Mouse (Mus musculus) ES-E14 (cell line): Measurements from ENCODE around the gene Cfap69. TPM values are rescaled to one million over a fixed set of nuclear protein-coding genes. Genes with fewer than 3 reads are reported as not detected.

Source experiments
- DNase-seq: peaks from one replicate; pipeline ENCODE4 v3.0.0-alpha.2; 2013; ENCODE audit warnings: low read depth, low spot score
- H3K27ac ChIP-seq: 2 replicates; pipeline ENCODE4 v1.5.1; 2012; ENCODE audit warnings: low read depth, mild to moderate bottlenecking, low read length, moderate library complexity, mixed read lengths; ENCODE audit not compliant: poor library complexity, insufficient read depth, severe bottlenecking
- H3K36me3 ChIP-seq: 2 replicates; pipeline ENCODE4 v1.6.1; 2012; ENCODE audit warnings: mild to moderate bottlenecking, low read length, moderate library complexity, mixed read lengths; ENCODE audit not compliant: control insufficient read depth, poor library complexity, insufficient read depth, severe bottlenecking
- H3K4me1 ChIP-seq, 2 experiments: fragments of 150-350 bp in 1 of 2; sonication (generic) in 1 of 2; 2 replicates each; pipeline ENCODE4 v1.6.1; 2012; ENCODE audit warnings: low read length in 2 of 2, mild to moderate bottlenecking in 1 of 2, mixed read lengths in 1 of 2; ENCODE audit not compliant: control insufficient read depth in 2 of 2, insufficient read depth in 2 of 2, poor library complexity in 1 of 2
- H3K4me3 ChIP-seq, 2 experiments: fragments of 150-350 bp in 1 of 2; sonication (generic) in 1 of 2; 2 replicates each; pipeline ENCODE4 v1.5.1; 2012; ENCODE audit warnings: low read length in 2 of 2, low read depth in 1 of 2, mild to moderate bottlenecking in 1 of 2, mixed read lengths in 1 of 2; ENCODE audit not compliant: insufficient read depth in 1 of 2, poor library complexity in 1 of 2, severe bottlenecking in 1 of 2
- H3K9ac ChIP-seq: 2 replicates; pipeline ENCODE4 v1.6.1; 2012; ENCODE audit warnings: low read depth, mild to moderate bottlenecking, low read length, mixed read lengths; ENCODE audit not compliant: poor library complexity, insufficient read depth, severe bottlenecking
- H3K9me3 ChIP-seq: fragments of 150-350 bp; sonication (generic); 2 replicates; pipeline ENCODE4 v1.6.1; 2012; ENCODE audit warnings: low read depth, mild to moderate bottlenecking, low read length; ENCODE audit not compliant: control insufficient read depth, insufficient read depth
- CHD2 ChIP-seq: IDR thresholded peaks from 2 replicates; pipeline ENCODE4 v1.6.1; 2014; ENCODE audit warnings: mild to moderate bottlenecking, low read depth, low read length, inconsistent platforms
- HCFC1 ChIP-seq: IDR thresholded peaks from 2 replicates; pipeline ENCODE4 v1.6.1; 2012; ENCODE audit warnings: low read length, inconsistent platforms, borderline replicate concordance; ENCODE audit not compliant: insufficient read depth
- MAFK ChIP-seq: IDR thresholded peaks from 2 replicates; pipeline ENCODE4 v1.6.1; 2014; ENCODE audit warnings: mild to moderate bottlenecking, low read depth, low read length, inconsistent platforms; ENCODE audit not compliant: insufficient read depth
- ZC3H11A ChIP-seq: IDR thresholded peaks from 2 replicates; pipeline ENCODE4 v1.6.1; 2012; ENCODE audit warnings: low read depth, mild to moderate bottlenecking, inconsistent platforms, low read length, borderline replicate concordance
- ZNF384 ChIP-seq: IDR thresholded peaks from 2 replicates; pipeline ENCODE4 v1.6.1; 2012; ENCODE audit warnings: low read depth, low read length, inconsistent platforms
- in situ Hi-C, 2 experiments: fragments of 600-800 bp; cut with MboI; formaldehyde crosslinking; loops; one replicate each; pipeline ENCODE4 v1.15.1; 2025; ENCODE audit warnings: low sequenced_read_pairs in 2 of 2, inconsistent platforms in 1 of 2; ENCODE audit not compliant: unreplicated experiment in 2 of 2
- total RNA-seq: library from RNA; depleted of rRNA; stranded (reverse); fragments of 300-350 nt; gene quantifications from 2 replicates; pipeline ENCODE4 v1.2.3, GENCODE M21; 2012

The Cfap69 gene
- total RNA-seq, 1 experiment, result 4.6 TPM

GRCm38 (mm10) chr5:5700386-5700785 is 36.3 kb upstream of the Cfap69 start:
- Histone ChIP-seq H3K4me1 (peaks cover 9 to 10% of the 10 kb centered on the region in 2 experiments; a peak in 3 of 4 replicates), H3K27ac (no peak overlapping the region; the same call in 1 of the 2 replicates), H3K36me3 (no peaks in the 10 kb centered on the region), H3K4me3 (no peak overlapping the region), H3K9ac (no peak overlapping the region), H3K9me3 (no peaks in the 10 kb centered on the region)
- no peak for TF ChIP-seq ZNF384
- no peak for TF ChIP-seq ZC3H11A
- TF ChIP-seq MAFK, result no peak
- no peak for TF ChIP-seq HCFC1
- DNase-seq, result no peak
- in situ Hi-C loops, result no loop called here

- H3K9me3 ChIP-seq, result no peaks in the 10 kb centered on the region
- H3K4me3 ChIP-seq, result no peak overlapping the region
- peaks cover 8 to 9% of the 10 kb centered on the region in 2 experiments; a peak in 3 of 4 replicates for H3K4me1 ChIP-seq
- 0 out of 2 replicates have a peak, but pooled peaks have one; percentile 9 for TF ChIP-seq MAFK
- no peak for TF ChIP-seq ZC3H11A
- no peak for TF ChIP-seq ZNF384
- no peaks in the 10 kb centered on the region for H3K36me3 ChIP-seq
- H3K9ac ChIP-seq, result no peak overlapping the region
- DNase-seq, result peak; percentile 46
- H3K27ac ChIP-seq, result peak overlapping the region; percentile 84; the same call in 1 of the 2 replicates
- in situ Hi-C loops, result no loop called here
These were observed 34.8 kb upstream of the Cfap69 start for GRCm38 (mm10) chr5:5698830-5699229.

- H3K4me3 ChIP-seq, result no peak overlapping the region
- no peaks in the 10 kb centered on the region for H3K9me3 ChIP-seq
- H3K27ac ChIP-seq, result no peak overlapping the region
- DNase-seq, result no peak
- TF ChIP-seq ZC3H11A (no peak), MAFK (no peak), CHD2 (no peak), HCFC1 (no peak), ZNF384 (no peak)
- in situ Hi-C loops, result no loop called here
- peaks cover 7 to 9% of the 10 kb centered on the region in 2 experiments; a peak in 3 of 4 replicates for H3K4me1 ChIP-seq
- H3K36me3 ChIP-seq, result no peaks in the 10 kb centered on the region
- no peak overlapping the region for H3K9ac ChIP-seq
These were observed 31.4 kb upstream of the Cfap69 start for GRCm38 (mm10) chr5:5695401-5695942.

DNA sequence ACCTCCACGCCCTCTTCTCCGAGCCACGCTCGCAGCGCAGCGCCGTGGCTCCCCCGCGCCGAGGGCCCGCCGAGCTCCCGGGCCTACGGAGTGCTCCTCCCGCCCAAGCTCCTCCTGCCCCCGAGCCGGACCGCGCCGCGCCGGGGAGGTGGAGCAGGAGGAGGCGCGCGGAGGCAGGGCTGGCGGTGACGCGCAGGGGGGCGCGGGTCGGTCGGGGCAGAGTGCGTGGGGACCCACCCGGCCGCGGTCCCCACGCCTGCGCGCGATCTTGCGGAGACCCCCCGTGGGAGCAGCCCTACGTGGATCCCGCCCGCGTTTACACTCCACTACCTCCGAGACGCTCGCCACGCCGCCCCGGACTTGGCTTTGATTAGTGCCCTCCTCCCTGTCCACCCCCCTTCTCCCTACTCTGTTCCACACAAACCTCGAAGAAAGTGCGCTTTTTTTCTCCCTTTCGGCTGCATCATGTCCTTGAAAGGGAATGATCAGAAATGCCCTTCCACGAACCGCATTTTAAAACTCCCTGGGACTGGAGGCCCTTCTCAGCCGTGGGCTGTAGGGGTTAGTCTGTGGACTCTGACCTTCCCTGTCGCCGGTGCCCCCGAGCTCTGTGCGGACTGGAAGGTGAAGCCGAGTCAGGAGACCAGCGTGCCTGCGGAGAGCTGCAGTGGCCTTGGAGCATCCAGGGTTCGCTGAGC is 30.1 kb upstream of the Cfap69 start, which contains the start of gene Steap2:
Gene Steap2, minus strand, starts transcription at position 623 of the 698 bp plus-strand sequence.
- no peaks in the 10 kb centered on the region for H3K9me3 ChIP-seq
- H3K4me1 ChIP-seq, result peaks cover 7% of the 10 kb centered on the region in 2 experiments; a peak in 2 of 4 replicates
- peak within 1 kb of the TSS; percentile 80 to 96 for H3K4me3 ChIP-seq
- DNase-seq, result no peak
- TF ChIP-seq HCFC1 (no peak), ZNF384 (no peak), CHD2 (no peak), ZC3H11A (no peak), MAFK (no peak)
- H3K27ac ChIP-seq, result peak within 1 kb of the TSS; percentile 32
- H3K36me3 ChIP-seq, result no peaks in the 10 kb centered on the region
- peak within 1 kb of the TSS; percentile 90 for H3K9ac ChIP-seq
- in situ Hi-C loops, result no loop called here
